Mouse (Mus musculus) liver, embryonic 14.5 days (tissue): ENCODE measurements around the gene Spocd1.

Source experiments
- CTCF ChIP-seq: IDR thresholded peaks from 2 replicates; pipeline ENCODE4 v1.5.1; 2016; ENCODE audit warnings: antibody characterized with exemption, low read depth, control low read depth
- EP300 ChIP-seq: IDR thresholded peaks from 2 replicates; pipeline ENCODE4 v1.6.1; 2016; ENCODE audit warnings: antibody characterized with exemption, low read depth

DNA sequence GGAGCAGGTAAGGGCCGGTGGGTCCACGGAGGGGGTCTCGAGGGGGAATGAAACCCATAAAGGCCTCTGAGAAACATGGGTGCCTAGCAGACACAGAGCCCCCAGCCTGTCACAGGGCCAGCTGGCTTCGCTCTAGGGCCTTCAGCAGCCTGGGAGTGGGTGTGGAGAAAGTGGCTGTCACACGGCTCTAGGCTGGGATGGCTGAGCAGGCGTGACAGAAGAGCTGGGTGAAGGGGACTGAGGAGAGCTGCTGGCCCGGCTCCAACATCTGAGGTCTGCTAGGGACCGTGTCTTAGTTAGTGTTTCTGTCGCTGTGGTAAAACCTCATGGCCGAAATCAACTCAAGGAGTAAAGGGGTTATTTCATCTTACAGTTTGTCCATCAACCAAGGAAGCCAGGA lies 73.1 kb downstream of the Spocd1 start:
- TF ChIP-seq CTCF (no peak), EP300 (no peak)
